Mouse (Mus musculus): ENCODE results near the gene Nck1. TPM values are rescaled to one million over a fixed set of nuclear protein-coding genes. Genes with fewer than 3 reads are reported as not detected.

Gene Nck1
- polyA plus RNA-seq (2011; ENCODE audit: insufficient read length, low read depth, missing spikeins): 52.0 and 54.0 TPM in 2 replicates

DNA sequence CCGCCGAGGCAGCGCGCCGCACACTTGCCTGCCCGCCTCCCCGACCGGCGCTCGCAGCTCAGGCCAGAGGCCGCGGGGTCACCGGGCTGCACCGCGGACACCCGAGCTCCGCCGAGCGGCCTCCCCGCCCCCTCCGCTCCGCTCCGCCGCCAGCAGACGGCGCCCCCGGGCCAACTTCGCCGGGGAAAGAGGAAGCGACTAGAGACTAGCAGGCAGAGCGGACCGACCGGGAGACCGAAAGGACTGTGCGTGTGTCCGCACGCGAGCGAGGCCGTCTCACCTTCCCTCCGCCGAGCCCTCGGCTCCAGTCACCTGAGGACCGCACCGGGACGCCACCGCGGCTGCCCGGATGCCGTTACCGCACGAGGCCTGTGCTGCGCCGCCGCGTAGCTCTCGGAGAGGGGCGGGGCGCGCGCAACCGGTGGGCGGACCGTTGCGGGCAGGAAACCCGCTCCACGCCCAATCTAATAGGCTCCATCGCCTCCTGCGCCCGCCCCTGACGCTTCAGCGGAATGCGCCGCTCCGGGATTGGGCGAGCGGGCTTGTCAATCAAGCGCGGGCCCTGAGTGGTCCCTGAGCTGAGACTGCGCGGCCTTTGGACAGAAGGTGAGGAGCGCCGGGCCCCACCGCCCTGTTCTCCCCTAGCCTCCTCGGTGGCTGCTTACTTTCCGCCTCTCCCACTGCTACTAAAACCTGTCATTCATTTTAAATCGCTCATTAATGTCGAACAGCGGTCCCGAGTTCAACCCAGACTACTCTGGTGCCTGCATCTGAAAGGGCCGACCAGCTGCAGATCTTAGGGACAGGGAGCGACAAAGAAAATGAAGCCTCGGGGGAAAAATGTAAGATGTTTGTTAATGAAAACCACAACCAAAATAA, at the start of gene Nck1:
Nck1 (minus strand) TSS at position 420 of the 879 bp plus-strand sequence.
- Histone ChIP-seq H3K27ac (ENCODE audit: insufficient read depth, low read length) (peak within 1 kb of the TSS; percentile 79), H3K4me3 (ENCODE audit: insufficient read depth, low read length) (peak within 1 kb of the TSS; percentile 93), H3K4me1 (ENCODE audit: control insufficient read depth, insufficient read depth, low read length) (no peaks in the 10 kb centered on the region; the same call in 1 of the 2 replicates)
- TF ChIP-seq CTCF (IDR thresholded peaks at IDR 0.05; ENCODE audit: borderline replicate concordance, insufficient read depth, low read length) (no peak), POLR2A (IDR thresholded peaks at IDR 0.05; ENCODE audit: low read depth, low read length) (peak; percentile 85)

- no peak overlapping the region for H3K4me3 ChIP-seq (ENCODE audit: insufficient read depth, low read length)
- peaks cover 7% of the 10 kb centered on the region; the same call in 1 of the 2 replicates for H3K4me1 ChIP-seq (ENCODE audit: control insufficient read depth, insufficient read depth, low read length)
- no peak overlapping the region for H3K27ac ChIP-seq (ENCODE audit: insufficient read depth, low read length)
- TF ChIP-seq CTCF (IDR thresholded peaks at IDR 0.05; ENCODE audit: borderline replicate concordance, insufficient read depth, low read length): no peak
- TF ChIP-seq POLR2A (IDR thresholded peaks at IDR 0.05; ENCODE audit: low read depth, low read length): no peak
Measured at GRCm38 (mm10) chr9:100590462-100590861, 44.5 kb upstream of the Nck1 start.

DNA sequence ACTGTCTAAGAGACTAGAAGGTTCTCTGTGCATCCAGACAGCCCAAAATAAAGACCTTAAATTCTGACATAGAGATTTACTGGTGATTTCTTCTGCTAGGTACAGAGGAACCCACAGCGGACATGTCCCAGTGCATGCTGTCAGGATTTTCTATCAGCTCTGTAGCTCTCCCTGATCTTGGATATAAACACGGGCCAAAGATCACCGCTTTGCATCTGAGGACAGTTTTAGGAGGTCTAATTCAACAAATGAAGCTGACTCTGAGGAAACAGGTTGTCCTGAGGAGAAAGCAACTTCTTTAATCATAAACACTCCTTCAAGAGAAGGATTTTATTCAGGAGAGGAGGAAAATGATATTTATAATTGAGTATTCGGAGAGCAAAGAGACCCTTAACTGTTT, 38.1 kb upstream of the Nck1 start:
- no peaks in the 10 kb centered on the region for H3K4me1 ChIP-seq (ENCODE audit: control insufficient read depth, insufficient read depth, low read length)
- no peak overlapping the region for H3K4me3 ChIP-seq (ENCODE audit: insufficient read depth, low read length)
- TF ChIP-seq CTCF (IDR thresholded peaks at IDR 0.05; ENCODE audit: borderline replicate concordance, insufficient read depth, low read length): no peak
- TF ChIP-seq POLR2A (IDR thresholded peaks at IDR 0.05; ENCODE audit: low read depth, low read length): no peak
- H3K27ac ChIP-seq (ENCODE audit: insufficient read depth, low read length): no peak overlapping the region

GRCm38 (mm10) chr9:100582883-100583575, 37.1 kb upstream of the Nck1 start:
- Histone ChIP-seq H3K4me1 (ENCODE audit: control insufficient read depth, insufficient read depth, low read length) (no peaks in the 10 kb centered on the region), H3K4me3 (ENCODE audit: insufficient read depth, low read length) (no peak overlapping the region), H3K27ac (ENCODE audit: insufficient read depth, low read length) (no peak overlapping the region)
- no peak for TF ChIP-seq CTCF (IDR thresholded peaks at IDR 0.05; ENCODE audit: borderline replicate concordance, insufficient read depth, low read length)
- TF ChIP-seq POLR2A (IDR thresholded peaks at IDR 0.05; ENCODE audit: low read depth, low read length): no peak

DNA sequence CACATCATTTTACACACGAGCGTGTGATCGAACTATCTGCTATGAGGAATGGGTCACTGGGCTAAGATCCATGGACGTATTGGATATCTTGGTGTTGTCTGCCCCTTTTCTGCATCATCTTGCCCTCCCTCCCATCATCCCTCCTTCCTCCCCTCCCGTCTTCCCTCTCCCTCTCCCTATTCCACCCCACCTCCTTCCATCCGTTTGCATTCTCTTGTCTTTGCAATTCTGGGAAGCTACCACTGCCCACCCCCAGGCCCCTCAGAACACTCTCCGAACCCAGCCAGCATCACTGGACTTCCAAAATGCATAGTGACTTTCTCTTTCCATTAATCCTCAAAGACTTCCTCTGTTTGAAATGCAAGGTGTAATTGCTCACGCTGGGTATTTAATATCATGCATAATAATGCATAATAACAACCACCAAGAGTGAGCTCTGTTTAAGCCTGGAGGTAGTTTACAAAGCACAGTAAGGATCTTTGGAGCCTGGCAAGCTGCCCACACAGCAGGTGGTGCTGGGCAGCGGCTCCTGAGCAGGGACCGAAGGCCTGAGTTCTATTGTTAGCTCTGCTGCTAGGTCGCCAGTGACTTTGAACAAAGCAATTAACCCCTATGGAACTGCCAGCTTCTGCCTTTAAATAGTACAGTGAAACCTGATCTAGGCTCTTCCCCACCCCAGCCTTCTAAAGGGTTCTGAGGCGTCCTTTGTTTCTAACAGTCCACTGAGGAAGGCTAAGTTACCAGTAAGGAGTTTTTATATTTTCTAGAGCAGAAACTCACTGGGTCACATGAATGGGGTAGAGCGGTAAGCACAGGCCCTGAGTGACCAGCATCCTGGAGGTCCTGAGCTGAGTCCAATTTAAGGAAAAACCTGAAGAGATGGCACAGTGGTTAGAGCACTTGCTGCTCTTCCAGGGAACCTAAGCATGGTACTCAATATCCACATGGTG, 35.9 kb upstream of the Nck1 start:
- no peaks in the 10 kb centered on the region for H3K4me1 ChIP-seq (ENCODE audit: control insufficient read depth, insufficient read depth, low read length)
- no peak for TF ChIP-seq POLR2A (IDR thresholded peaks at IDR 0.05; ENCODE audit: low read depth, low read length)
- TF ChIP-seq CTCF (IDR thresholded peaks at IDR 0.05; ENCODE audit: borderline replicate concordance, insufficient read depth, low read length): no peak
- H3K27ac ChIP-seq (ENCODE audit: insufficient read depth, low read length): no peak overlapping the region
- no peak overlapping the region for H3K4me3 ChIP-seq (ENCODE audit: insufficient read depth, low read length)

GRCm38 (mm10) chr9:100580196-100580740, 34.3 kb upstream of the Nck1 start:
- Histone ChIP-seq H3K4me1 (ENCODE audit: control insufficient read depth, insufficient read depth, low read length) (no peaks in the 10 kb centered on the region), H3K4me3 (ENCODE audit: insufficient read depth, low read length) (no peak overlapping the region), H3K27ac (ENCODE audit: insufficient read depth, low read length) (no peak overlapping the region)
- TF ChIP-seq CTCF (IDR thresholded peaks at IDR 0.05; ENCODE audit: borderline replicate concordance, insufficient read depth, low read length): no peak
- TF ChIP-seq POLR2A (IDR thresholded peaks at IDR 0.05; ENCODE audit: low read depth, low read length): no peak

DNA sequence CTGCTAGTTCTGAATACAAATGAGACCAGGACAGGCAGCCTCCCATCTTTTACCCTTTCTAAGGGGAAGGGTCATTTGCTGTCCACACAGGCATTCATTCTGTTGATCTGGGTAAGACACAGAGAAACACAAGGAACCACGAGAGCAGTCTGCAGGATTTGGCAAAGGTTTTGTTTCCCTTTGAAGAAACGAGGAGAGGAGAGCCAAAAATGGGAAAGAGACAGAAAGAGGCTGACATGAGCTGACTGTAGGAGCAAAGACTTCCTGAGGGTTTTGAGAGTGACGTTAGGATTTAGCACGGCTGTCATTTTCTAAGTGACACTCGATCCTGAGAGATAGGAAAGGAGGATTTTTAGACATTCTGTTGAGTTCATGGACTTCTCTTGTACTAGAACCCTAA, 28.0 kb upstream of the Nck1 start:
- Histone ChIP-seq H3K4me3 (ENCODE audit: insufficient read depth, low read length) (no peak overlapping the region), H3K4me1 (ENCODE audit: control insufficient read depth, insufficient read depth, low read length) (no peaks in the 10 kb centered on the region), H3K27ac (ENCODE audit: insufficient read depth, low read length) (no peak overlapping the region)
- no peak for TF ChIP-seq CTCF (IDR thresholded peaks at IDR 0.05; ENCODE audit: borderline replicate concordance, insufficient read depth, low read length)

GRCm38 (mm10) chr9:100573300-100573699, 27.4 kb upstream of the Nck1 start:
- H3K4me3 ChIP-seq (ENCODE audit: insufficient read depth, low read length): no peak overlapping the region
- no peak overlapping the region for H3K27ac ChIP-seq (ENCODE audit: insufficient read depth, low read length)
- TF ChIP-seq POLR2A (IDR thresholded peaks at IDR 0.05; ENCODE audit: low read depth, low read length) (no peak), CTCF (IDR thresholded peaks at IDR 0.05; ENCODE audit: borderline replicate concordance, insufficient read depth, low read length) (no peak)
- no peaks in the 10 kb centered on the region for H3K4me1 ChIP-seq (ENCODE audit: control insufficient read depth, insufficient read depth, low read length)

- no peaks in the 10 kb centered on the region for H3K4me1 ChIP-seq (ENCODE audit: control insufficient read depth, insufficient read depth, low read length)
- TF ChIP-seq CTCF (IDR thresholded peaks at IDR 0.05; ENCODE audit: borderline replicate concordance, insufficient read depth, low read length) (no peak), POLR2A (IDR thresholded peaks at IDR 0.05; ENCODE audit: low read depth, low read length) (no peak)
- H3K4me3 ChIP-seq (ENCODE audit: insufficient read depth, low read length): no peak overlapping the region
- no peak overlapping the region for H3K27ac ChIP-seq (ENCODE audit: insufficient read depth, low read length)
Measured at GRCm38 (mm10) chr9:100571511-100571910, 25.6 kb upstream of the Nck1 start.

Measured in embryonic fibroblast, embryonic 13.5 days (primary cell).